Mouse (Mus musculus) splenic B cell, adult 2 months (primary cell): ENCODE data around the gene Fam102a.

Source experiments
- DNase-seq: peaks from one replicate; pipeline ENCODE4 v3.0.0-alpha.2; 2011; ENCODE audit warnings: low read depth, low spot score
- H3K27me3 ChIP-seq: 2 replicates; pipeline ENCODE4 v1.6.1; 2012; ENCODE audit warnings: mild to moderate bottlenecking, low read length, moderate library complexity, mixed read lengths; ENCODE audit not compliant: control insufficient read depth, poor library complexity, insufficient read depth, severe bottlenecking
- H3K36me3 ChIP-seq: 2 replicates; pipeline ENCODE4 v1.6.1; 2012; ENCODE audit warnings: mild to moderate bottlenecking, low read length, moderate library complexity, mixed read lengths; ENCODE audit not compliant: control insufficient read depth, poor library complexity, insufficient read depth, severe bottlenecking

Fam102a gene

DNA sequence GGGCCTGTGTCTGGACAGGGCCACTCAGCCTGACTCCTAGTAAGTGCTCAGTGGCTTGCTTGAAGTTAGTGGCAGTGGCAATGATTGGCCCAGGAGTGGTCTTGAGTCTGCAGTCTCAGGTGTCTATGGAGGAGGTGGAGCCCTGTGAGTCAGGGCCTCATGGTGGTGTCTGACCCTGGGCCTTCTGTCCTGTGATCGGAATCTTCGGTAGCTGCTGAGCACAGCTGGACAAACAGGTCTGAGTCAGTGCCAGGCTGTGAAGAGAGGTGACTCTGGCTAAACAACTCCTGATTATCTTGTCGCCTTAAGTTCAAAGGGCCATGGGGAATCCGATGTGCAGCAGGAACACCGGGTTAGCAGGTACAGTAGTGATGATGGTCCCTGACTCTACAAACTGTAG lies 12.2 kb downstream of the Fam102a start:
- no peaks in the 10 kb centered on the region; the same call in 1 of the 2 replicates for H3K36me3 ChIP-seq
- no peaks in the 10 kb centered on the region for H3K27me3 ChIP-seq
- DNase-seq = no peak

DNA sequence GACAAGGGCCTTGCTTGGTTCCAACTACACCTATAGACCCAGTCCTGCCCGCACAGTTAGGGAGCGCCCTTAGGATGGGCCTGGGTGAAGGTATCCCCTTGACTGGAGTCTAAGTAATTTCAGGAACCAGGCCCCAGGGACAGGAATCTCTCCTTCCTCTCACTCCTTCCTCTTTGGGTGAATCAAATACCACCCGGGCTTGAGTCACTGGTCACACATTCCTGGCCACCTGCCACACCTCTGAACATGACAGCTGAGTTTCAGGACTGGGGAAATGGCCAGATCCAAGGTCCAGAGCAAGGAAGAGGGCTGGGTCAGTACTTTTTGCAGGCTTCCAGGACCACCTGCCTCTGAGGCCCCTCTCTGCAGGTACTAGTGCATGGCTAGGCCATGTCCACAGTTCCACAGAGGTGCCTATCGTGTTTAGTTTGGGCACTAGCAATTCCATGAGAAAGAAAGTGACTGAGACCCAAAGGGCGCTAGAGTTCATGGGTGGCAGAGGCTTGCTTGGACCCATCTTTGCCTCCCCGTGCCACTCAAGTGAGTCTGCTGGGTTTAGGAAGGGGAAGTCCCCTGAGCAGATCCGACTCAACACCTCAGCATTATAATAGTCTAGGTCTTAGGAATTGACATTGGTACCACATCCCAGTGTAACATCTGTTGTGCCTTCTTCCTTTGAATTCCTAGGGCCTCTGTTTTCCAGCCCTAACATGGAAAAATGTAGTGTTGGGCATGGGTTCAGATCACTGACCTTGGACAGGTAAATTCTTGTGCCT lies 13.0 kb downstream of the Fam102a start:
- H3K27me3 ChIP-seq = no peaks in the 10 kb centered on the region
- DNase-seq = no peak

DNA sequence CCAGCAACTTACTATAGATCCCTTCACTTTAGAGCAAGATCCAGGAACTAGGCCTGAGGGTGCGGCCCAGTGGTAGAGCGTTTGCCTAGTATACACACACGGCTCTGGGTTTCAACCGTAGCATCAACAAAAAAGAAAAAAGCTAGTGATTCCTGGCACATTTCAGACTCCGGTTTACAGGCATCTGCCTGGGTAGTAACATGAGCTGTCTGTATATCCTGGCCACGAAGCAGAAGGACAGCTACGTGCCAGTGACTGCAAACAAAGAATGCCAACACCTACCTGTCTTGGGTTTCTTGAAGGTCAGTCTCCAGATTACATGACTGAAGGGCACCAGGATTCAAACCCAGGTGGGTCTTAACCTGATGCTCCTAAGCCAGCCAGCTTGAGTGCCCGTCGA lies 14.0 kb downstream of the Fam102a start:
- no peaks in the 10 kb centered on the region; the same call in 1 of the 2 replicates for H3K36me3 ChIP-seq
- DNase-seq = no peak
- no peaks in the 10 kb centered on the region for H3K27me3 ChIP-seq

More for the DNA sequence above, 13.0 kb downstream of the Fam102a start:
- no peaks in the 10 kb centered on the region; the same call in 1 of the 2 replicates for H3K36me3 ChIP-seq

DNA sequence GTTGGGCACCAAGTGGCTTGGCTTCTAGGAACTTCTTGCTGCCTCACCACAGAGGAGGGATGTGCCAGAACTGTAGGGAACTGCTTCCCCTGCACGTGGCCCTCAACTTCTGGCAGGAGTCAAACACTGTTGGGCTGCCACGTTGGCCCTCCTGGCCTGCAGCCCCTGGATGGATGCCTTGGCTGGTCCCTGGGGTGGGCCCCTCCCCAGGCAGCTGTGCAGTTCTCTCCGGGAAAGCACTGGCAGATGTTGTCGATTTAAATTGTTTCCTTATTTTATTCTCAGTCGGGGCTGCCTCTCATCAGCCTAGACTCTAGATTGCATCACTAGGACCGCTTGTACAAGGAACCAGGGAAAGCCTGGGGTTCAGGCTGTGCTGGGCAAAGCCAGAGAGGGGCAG lies 14.6 kb downstream of the Fam102a start:
- H3K36me3 ChIP-seq = no peaks in the 10 kb centered on the region; the same call in 1 of the 2 replicates

DNA sequence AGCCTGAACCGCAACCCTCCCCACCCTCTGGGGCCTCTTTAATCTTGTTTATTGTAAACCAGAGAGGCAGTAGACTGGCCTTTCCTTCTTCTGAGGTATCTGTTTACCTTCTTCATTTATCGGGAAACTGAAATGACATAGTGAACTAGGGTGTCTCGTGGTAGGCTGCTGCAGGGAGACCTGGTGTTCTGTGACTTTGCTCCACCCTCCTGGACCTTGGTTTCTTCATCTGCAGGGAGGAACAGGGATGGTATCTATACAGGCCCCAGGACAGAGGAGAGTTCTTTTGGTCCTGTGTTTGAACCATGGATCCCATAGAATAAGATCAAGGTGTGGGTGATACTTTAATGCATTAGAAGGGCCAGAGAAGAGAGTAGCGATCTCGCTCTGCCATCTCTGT lies 16.1 kb downstream of the Fam102a start:
- no peak for DNase-seq

More for the DNA sequence above, 14.6 kb downstream of the Fam102a start:
- no peaks in the 10 kb centered on the region for H3K27me3 ChIP-seq
- no peak for DNase-seq

DNA sequence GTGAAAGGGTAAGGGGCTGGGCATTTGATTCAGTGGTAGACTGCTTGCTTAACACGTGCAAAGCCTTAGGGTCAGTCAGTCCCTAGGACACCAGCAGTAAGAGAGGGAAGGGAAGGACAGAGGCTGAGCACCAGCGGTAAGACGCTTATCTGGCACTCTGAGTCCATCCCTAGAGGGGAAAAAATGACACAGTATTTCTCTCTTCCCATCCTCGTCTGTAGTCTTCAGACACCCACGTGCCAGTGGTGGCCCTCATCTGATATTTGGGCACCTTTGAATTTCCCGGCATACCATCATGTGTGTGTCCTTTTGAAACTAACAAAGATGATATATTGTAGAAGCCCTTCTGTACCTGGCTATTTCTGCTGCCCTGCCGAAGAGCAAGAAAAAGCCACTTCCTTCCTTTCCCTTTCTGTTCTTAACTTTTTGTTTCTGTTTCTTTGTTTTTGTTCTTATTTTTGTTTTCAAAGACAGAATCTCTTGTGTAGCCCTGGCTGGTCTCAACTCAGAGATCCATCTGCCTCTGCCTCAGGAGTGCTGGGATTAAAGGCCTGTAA lies 18.5 kb downstream of the Fam102a start:
- peak; percentile 50 for DNase-seq
- 0 out of 2 replicates have a peak, but pooled peaks cover 1% of the 10 kb centered on the region for H3K36me3 ChIP-seq

More for the DNA sequence above, 16.1 kb downstream of the Fam102a start:
- no peaks in the 10 kb centered on the region for H3K36me3 ChIP-seq
- no peaks in the 10 kb centered on the region for H3K27me3 ChIP-seq

DNA sequence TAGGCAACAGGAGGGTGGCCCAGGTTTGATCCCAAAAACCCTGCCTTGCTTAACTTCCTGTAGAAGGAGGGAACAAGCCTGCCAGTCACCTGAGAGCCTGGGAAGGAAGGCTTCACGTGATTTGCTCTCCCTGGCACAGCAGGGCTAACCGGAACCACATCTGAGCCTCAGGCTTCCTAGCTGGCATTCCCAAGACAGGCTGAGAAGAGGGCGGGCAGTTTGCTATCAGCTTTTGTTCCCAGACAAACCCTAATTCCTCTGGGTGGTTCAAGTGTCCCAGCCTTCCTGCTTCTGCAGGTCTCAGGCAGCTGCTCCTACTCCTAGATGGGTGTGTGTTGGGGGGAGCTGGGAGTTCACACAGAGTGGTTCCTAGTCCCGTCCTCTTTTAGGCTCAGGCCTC lies 20.4 kb downstream of the Fam102a start:
- Histone ChIP-seq H3K27me3 (no peaks in the 10 kb centered on the region), H3K36me3 (peaks cover 1% of the 10 kb centered on the region; the same call in 1 of the 2 replicates)
- DNase-seq = no peak

More for the DNA sequence above, 18.5 kb downstream of the Fam102a start:
- no peaks in the 10 kb centered on the region for H3K27me3 ChIP-seq

DNA sequence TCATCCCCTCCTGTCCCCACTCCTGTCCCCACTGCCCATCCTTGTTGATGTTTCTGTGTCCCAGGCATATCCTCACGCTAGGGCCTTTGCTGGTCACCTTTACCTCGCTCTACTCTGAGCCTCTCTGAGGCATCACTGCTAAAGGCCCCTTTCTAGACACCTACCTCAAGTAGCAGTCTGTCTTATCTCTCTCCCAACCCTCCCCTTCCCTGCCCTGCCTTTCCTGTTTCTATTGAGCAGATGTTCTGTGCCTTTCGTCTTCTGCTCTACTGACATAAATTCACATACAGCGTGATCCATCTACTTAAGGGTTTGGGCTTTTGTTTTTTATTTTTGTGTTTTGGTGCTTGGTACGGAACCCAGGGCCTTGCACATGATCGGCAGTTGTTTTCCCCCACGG lies 20.9 kb downstream of the Fam102a start:
- peaks cover 1% of the 10 kb centered on the region; the same call in 1 of the 2 replicates for H3K36me3 ChIP-seq
- no peaks in the 10 kb centered on the region for H3K27me3 ChIP-seq
- no peak for DNase-seq

DNA sequence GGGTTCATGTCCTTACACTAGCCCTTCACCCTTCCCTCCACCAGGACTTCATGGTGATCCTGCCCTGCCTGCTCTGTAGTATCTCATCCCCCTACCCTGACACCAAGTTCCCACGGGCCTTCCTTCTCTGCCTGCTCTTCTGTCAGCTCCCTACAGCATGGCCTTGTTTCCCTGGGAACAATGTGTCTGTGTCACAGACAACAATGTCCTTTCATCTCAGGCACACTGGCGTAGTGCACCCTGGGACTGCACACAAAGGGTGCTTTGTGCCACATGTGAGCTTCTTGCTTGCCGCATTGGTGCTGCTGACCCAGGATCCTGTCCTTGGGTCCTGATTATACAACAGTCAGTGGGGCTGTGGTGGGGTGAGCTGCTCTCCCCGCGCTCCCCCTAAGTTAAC lies 24.4 kb downstream of the Fam102a start:
- H3K36me3 ChIP-seq = peaks cover 3% of the 10 kb centered on the region
- no peaks in the 10 kb centered on the region for H3K27me3 ChIP-seq
- no peak for DNase-seq

DNA sequence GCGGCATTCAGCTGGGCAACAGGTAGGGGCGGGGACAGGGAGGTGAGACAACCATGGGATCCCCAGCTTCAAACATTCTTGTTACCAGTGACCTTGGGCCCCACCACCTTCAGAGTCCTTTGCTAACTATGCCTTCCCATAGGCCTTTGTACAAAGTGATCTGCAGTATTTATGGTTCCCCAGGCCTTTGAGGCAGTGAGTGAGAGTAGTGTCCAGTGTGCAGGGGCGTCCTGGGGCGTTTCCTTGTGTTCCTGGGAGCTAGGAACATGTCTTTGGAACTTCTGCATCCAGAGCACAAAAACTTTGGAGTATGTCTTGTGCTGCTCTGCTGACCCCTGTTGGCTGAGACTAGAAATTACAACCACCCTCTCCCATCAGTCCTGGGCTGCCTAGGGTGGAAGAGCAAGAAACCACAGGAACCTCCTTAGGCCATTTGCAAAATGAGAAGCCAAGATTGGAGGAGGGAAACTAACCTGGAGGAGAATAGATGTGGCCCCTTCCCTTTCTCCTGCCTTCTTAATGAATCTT lies 31.5 kb downstream of the Fam102a start:
- no peaks in the 10 kb centered on the region for H3K27me3 ChIP-seq
- peak; percentile 82 for DNase-seq

DNA sequence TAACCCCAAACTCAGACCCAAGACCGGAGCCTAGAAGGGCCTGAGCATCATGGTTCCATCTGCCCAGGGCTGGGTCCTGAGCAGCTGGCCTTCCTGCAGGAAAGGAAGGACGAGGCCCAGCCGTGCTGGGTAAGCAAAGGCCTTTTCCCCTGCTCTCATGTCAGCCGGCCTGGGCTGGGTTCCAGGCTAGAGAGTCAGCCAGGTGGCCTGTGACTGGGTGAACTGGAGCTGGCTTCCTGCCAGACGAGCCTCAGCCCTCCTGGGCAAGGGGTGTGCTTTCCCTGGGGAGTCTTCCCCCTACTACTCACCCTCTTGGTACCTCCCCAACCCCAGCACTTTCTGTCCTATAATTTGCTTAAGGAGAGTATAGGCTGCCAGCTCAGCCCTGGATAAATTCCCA lies 33.0 kb downstream of the Fam102a start:
- peaks cover 12% of the 10 kb centered on the region for H3K36me3 ChIP-seq
- no peaks in the 10 kb centered on the region for H3K27me3 ChIP-seq
- DNase-seq = no peak

More for the DNA sequence above, 31.5 kb downstream of the Fam102a start:
- peaks cover 12% of the 10 kb centered on the region for H3K36me3 ChIP-seq

DNA sequence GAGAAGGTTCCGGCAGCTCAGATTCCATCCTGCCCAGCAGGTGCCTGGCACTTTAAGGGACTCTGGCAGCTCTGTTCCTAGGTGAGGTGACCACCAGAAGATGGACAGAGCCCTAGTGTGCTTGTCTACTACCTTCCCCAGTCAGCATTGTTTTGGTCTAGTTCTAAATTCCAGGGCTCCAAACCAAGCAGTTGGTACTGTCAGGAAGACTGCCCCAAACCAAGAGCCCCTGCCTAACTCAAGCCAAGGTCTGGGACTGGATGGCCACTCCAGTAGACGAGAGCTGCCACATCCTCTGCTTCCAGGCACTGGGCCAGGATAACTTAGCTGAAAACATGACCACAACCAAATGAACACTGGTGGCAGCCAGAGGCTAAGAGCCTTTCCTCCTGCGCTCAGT lies 33.8 kb downstream of the Fam102a start:
- no peaks in the 10 kb centered on the region for H3K27me3 ChIP-seq
- no peak for DNase-seq
- H3K36me3 ChIP-seq = peaks cover 12% of the 10 kb centered on the region

DNA sequence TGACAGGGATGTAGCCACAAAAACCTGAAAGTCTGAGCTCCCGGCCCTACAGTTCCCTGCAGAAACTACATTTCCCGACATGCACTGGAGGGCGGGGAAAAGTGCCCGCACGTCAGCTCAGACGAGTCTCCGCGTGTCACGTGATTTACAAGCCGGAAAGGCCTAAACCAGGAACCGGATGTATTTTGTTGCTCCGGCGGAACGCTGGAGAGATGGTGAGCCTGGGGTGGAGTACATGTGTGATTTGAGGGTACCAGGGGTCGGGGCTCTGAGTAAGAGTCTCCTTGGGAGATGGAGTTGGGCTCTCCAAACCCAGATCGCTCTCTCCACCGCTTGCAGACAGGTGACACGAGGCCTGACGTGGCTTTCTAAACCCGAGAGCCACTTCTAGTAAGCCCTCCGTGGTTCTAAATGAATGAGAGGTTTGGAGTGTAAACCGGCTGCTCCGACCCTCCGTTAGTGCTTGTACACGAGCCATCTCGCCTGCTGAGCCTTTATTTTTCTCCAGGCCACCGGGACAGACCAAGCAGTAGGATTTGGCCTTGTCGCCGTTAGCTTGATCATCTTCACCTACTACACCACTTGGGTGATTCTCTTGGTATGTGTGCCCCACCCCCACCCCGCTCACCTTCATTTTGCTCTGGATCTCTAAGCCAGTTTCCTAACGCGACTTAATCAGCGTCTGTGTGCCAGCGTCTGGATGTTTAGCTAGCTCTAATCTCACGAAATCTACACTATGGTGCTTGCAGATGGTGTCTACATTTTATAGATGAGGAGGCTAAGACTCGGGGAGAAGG lies 35.8 kb downstream of the Fam102a start, which contains the start of gene Dpm2:
Gene Dpm2 (plus strand): TSS at position 161 of the 797 bp plus-strand sequence.
- Histone ChIP-seq H3K27me3 (no peaks in the 10 kb centered on the region), H3K36me3 (peaks cover 7% of the 10 kb centered on the region)
- DNase-seq = peak; percentile 94

DNA sequence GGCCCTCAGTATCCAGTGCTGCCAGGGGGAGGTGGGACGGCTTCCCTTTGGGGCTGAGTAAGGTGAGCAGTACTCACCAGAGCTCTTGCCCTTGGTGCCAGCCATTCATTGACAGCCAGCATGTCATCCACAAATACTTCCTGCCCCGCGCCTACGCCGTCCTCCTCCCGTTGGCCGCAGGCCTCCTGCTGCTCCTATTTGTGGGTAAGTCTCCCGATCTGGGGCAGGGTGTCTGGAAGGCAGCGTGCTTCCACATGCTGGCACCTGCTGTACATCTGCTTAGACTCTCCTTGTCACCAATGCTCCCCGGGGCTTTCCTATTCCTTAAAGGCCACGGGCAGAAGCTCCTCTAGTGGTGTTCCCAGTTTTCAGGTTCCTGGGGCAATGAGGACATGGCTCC lies 37.1 kb downstream of the Fam102a start:
- no peak for DNase-seq
- H3K27me3 ChIP-seq = no peaks in the 10 kb centered on the region
- peaks cover 3% of the 10 kb centered on the region for H3K36me3 ChIP-seq
